Mouse (Mus musculus) heart, postnatal 0 days (tissue): ENCODE results near the gene Scn1b. TPM values are rescaled to one million over a fixed set of nuclear protein-coding genes. Genes with fewer than 3 reads are reported as not detected.

ENCODE experiments used
- ATAC-seq: fragments of 200-750 bp; cut with Nextera tagmentation; 2 replicates; pipeline ENCODE4 v1.8.0; 2017; ENCODE audit warnings: low read depth, moderate number of reproducible peaks, moderate library complexity; ENCODE audit not compliant: insufficient read depth
- DNase-seq: peaks from one replicate; pipeline ENCODE4 v3.0.0-alpha.2; 2016; ENCODE audit warnings: low spot score
- H3K27ac ChIP-seq: fragments of 300-500 bp; sonication (generic); 2 replicates; pipeline ENCODE4 v1.5.1; 2014; ENCODE audit warnings: low read depth, mild to moderate bottlenecking
- H3K27me3 ChIP-seq: fragments of 300-500 bp; sonication (generic); 2 replicates; pipeline ENCODE4 v1.6.1; 2014; ENCODE audit warnings: low read length, mixed read lengths; ENCODE audit not compliant: control insufficient read depth, insufficient read depth
- H3K36me3 ChIP-seq: fragments of 300-500 bp; sonication (generic); replicated peaks from 2 replicates; pipeline ENCODE4 v1.6.1; 2014; ENCODE audit warnings: low read length, mixed read lengths; ENCODE audit not compliant: control insufficient read depth, insufficient read depth
- H3K4me1 ChIP-seq: fragments of 300-500 bp; sonication (generic); 2 replicates; pipeline ENCODE4 v1.6.1; 2014; ENCODE audit warnings: antibody characterized with exemption; ENCODE audit not compliant: control insufficient read depth, insufficient read depth
- H3K4me2 ChIP-seq: fragments of 300-500 bp; sonication (generic); 2 replicates; pipeline ENCODE4 v1.6.1; 2014; ENCODE audit warnings: low read depth, mild to moderate bottlenecking, low read length, moderate library complexity
- H3K4me3 ChIP-seq: fragments of 300-500 bp; sonication (generic); 2 replicates; pipeline ENCODE4 v1.5.1; 2014; ENCODE audit warnings: low read depth, low read length
- H3K9ac ChIP-seq: fragments of 300-500 bp; sonication (generic); replicated peaks from 2 replicates; pipeline ENCODE4 v1.6.1; 2014; ENCODE audit warnings: low read depth, low read length, mixed read lengths
- H3K9me3 ChIP-seq: fragments of 300-500 bp; sonication (generic); replicated peaks from 2 replicates; pipeline ENCODE4 v1.6.1; 2016; ENCODE audit warnings: low read length; ENCODE audit not compliant: control insufficient read depth
- CTCF ChIP-seq: IDR thresholded peaks from 2 replicates; pipeline ENCODE4 v1.5.1; 2016; ENCODE audit warnings: antibody characterized with exemption, control low read depth, low read depth
- EP300 ChIP-seq: IDR thresholded peaks from 2 replicates; pipeline ENCODE4 v1.6.1; 2016; ENCODE audit warnings: antibody characterized with exemption, low read depth
- WGBS: fragments of 180-500 bp; shearing (Covaris S2); extraction: QIAGEN DNeasy Blood & Tissue Kit; methylation state at CpG from one replicate; pipeline ENCODE4 v1.1.7; 2014; 5-methylcytosine and 5-hydroxymethylcytosine counted together
- polyA plus RNA-seq: library from polyadenylated mRNA; unstranded; fragments of >200 nt; fragmentation: Nextera tagmentation; extraction: Ambion mirVana; gene quantifications from 2 replicates; pipeline ENCODE4 v1.2.1, GENCODE M21; 2015
- total RNA-seq: library from RNA; depleted of rRNA; stranded (reverse); fragments of >200 nt; gene quantifications from 2 replicates; pipeline ENCODE4 v1.2.3, GENCODE M21; 2014; ENCODE audit warnings: low replicate concordance

Scn1b gene
- total and polyA plus RNA-seq, 2 experiments from 2014 or later: 4.2 to 4.7 TPM

DNA sequence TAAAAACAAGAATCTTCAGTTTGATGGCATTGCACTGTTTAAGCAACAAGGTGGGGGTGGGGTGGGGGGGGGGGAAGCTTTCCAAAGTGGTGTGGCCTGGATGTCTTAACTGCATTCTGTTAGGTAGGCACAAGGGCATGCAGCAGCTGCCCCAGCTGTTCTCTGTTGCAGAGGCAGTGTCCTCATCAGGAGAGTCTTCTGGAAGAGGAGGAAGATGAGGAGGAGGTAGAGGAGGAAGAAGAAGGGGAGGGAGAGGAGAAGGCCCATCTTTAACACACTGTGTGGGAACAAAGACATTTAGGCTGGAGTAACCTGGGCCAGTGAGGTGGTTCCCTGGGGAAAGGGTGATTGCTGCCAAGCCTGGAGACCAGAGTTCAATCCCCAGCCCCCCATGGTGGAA, 44.7 kb downstream of the Scn1b start:
- Histone ChIP-seq H3K4me3 (no peak overlapping the region), H3K4me2 (no peak overlapping the region), H3K9ac (no peak overlapping the region), H3K4me1 (no peaks in the 10 kb centered on the region; the same call in 1 of the 2 replicates), H3K27ac (no peak overlapping the region), H3K9me3 (no peaks in the 10 kb centered on the region), H3K27me3 (no peaks in the 10 kb centered on the region; the same call in 1 of the 2 replicates), H3K36me3 (no peaks in the 10 kb centered on the region)
- TF ChIP-seq CTCF (no peak), EP300 (no peak)
- no peak for DNase-seq
- no peak for ATAC-seq

DNA sequence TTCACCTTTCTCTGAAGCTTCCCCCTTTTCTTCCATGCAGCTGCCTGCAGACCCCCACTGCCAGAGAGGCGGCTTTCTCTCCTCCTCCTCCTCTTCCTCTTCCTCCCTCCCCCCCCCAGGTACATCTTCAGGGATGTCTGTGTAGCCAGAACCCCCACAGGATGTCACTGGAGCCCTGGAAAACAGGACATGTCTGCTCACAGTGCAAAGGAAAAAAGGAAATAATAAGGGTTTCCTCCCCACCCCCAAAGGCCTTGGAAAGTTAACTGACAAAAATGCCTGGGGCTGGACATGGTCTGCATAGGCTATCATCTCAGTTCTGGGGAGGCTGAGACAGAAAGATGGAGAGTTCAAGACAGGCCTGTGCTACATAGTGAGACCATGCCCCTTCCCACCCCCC, 45.7 kb downstream of the Scn1b start:
- ATAC-seq (no peak), DNase-seq (no peak)
- Histone ChIP-seq H3K4me1 (no peaks in the 10 kb centered on the region; the same call in 1 of the 2 replicates), H3K9me3 (no peaks in the 10 kb centered on the region), H3K27ac (no peak overlapping the region), H3K4me3 (no peak overlapping the region), H3K4me2 (no peak overlapping the region), H3K9ac (no peak overlapping the region), H3K36me3 (no peaks in the 10 kb centered on the region), H3K27me3 (no peaks in the 10 kb centered on the region; the same call in 1 of the 2 replicates)
- WGBS: 31% methylated on average over 1 of the region's 1 CpGs
- TF ChIP-seq CTCF (no peak), EP300 (no peak)

DNA sequence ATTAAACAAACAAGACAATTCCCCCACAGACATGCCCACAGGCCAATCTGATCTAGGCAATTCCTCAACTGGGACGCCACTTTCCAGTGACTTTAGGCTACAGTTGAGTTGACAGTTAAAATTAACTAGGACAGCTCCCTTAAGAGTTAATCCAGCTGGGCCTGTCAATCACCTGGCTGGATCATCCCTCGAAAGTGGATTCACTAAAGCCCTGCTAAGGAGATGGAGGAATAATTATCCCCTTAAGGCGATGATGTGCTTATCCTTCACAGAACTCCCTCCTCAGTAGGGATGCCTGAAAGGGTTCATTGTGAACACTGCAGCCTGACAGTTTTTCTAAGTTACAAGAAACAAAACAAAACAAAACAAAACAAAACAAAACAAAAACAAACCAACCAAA, 46.2 kb downstream of the Scn1b start:
- TF ChIP-seq CTCF (no peak), EP300 (no peak)
- 62% methylated on average over 3 of the region's 3 CpGs for WGBS
- no peaks in the 10 kb centered on the region; the same call in 1 of the 2 replicates for H3K4me1 ChIP-seq
- H3K4me3 ChIP-seq: no peak overlapping the region
- H3K9me3 ChIP-seq: no peaks in the 10 kb centered on the region
- no peaks in the 10 kb centered on the region; the same call in 1 of the 2 replicates for H3K27me3 ChIP-seq
- H3K27ac ChIP-seq: no peak overlapping the region
- H3K9ac ChIP-seq: no peak overlapping the region
- DNase-seq: no peak
- no peak overlapping the region for H3K4me2 ChIP-seq
- no peak for ATAC-seq
- no peaks in the 10 kb centered on the region for H3K36me3 ChIP-seq

DNA sequence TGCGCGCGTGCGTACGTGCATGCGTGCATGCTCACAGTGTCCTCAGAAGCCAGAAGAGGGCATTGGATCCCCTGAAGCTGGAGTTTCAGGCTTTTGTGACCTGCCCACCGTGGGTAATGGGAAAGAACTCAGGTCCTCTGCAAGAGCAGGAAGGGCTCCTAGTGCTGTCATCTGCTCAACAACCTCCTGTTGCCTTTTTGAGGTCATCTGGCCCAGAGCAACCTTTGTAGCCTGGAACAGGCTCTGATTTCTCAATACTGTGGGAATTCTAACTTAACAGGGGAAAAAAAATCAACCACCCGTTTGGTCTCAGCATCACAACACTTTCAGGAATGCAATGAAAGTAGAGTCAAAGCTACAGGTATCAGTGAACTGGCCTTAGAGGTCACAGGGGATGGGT, 47.1 kb downstream of the Scn1b start:
- Histone ChIP-seq H3K27ac (no peak overlapping the region), H3K27me3 (no peaks in the 10 kb centered on the region; the same call in 1 of the 2 replicates), H3K4me1 (no peaks in the 10 kb centered on the region), H3K9ac (no peak overlapping the region), H3K4me2 (no peak overlapping the region), H3K4me3 (no peak overlapping the region), H3K36me3 (no peaks in the 10 kb centered on the region), H3K9me3 (no peaks in the 10 kb centered on the region)
- no peak for ATAC-seq
- no peak for DNase-seq
- no peak for TF ChIP-seq EP300
- no peak for TF ChIP-seq CTCF
- 84% methylated on average over 8 of the region's 8 CpGs for WGBS

DNA sequence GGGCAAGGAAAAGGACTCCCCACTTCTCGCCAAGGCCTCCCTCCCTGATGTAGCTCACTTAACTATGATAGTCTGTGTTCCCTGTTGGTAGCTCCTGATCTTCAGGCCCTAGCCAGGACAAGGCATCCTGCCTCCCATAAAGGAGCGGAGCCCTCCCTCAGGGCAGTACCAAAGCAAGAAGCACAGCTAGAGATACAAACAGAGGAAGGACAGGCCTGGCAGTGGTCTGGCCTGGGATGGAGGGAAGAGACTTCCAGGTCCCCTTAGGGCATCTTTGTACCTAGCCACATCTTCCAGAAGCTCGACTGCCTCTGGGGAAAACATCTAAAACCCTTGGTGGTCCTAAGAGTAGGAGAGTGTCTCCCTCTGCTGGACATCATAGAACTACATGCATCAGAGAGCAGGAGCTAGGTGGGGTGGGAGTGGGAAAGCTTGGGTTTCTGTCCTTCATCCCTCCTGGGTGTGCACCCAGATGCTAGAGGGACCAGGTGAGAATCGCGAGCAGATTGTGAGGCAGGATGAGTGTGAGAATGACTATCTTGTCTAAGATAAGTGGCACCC, 48.8 kb downstream of the Scn1b start:
- Histone ChIP-seq H3K9ac (no peak overlapping the region), H3K36me3 (no peaks in the 10 kb centered on the region), H3K27ac (no peak overlapping the region), H3K27me3 (no peaks in the 10 kb centered on the region; the same call in 1 of the 2 replicates), H3K4me3 (no peak overlapping the region), H3K4me1 (no peaks in the 10 kb centered on the region), H3K4me2 (no peak overlapping the region), H3K9me3 (no peaks in the 10 kb centered on the region)
- 40% methylated on average over 5 of the region's 5 CpGs for WGBS
- ATAC-seq (no peak), DNase-seq (peak; percentile 41)
- no peak for TF ChIP-seq EP300
- peak; percentile 92 for TF ChIP-seq CTCF

DNA sequence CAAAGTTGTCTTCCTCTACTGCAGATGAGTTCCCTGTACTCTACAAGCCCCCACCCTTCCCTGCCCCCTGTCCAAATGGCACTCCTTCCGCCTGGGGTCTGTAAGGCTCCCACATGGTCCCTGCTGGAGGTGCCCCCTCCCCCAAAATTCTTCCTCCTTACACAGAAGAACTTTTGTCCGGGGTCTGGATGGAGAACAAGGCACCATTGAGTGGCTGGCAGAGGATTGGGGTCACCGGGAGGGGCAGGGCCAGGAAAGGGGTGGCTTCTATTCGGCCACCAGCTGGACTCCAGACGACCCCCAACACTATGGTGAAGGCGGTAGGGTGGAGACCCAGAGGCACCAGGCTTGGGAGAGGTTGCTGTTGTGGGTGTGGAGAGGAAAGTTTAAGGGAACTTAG, 49.3 kb downstream of the Scn1b start:
- no peak for TF ChIP-seq EP300
- TF ChIP-seq CTCF: no peak
- H3K4me2 ChIP-seq: no peak overlapping the region
- no peak overlapping the region for H3K27ac ChIP-seq
- ATAC-seq (no peak), DNase-seq (no peak)
- 56% methylated on average over 6 of the region's 6 CpGs for WGBS
- H3K4me3 ChIP-seq: no peak overlapping the region
- no peaks in the 10 kb centered on the region for H3K9me3 ChIP-seq
- no peaks in the 10 kb centered on the region for H3K4me1 ChIP-seq
- H3K36me3 ChIP-seq: no peaks in the 10 kb centered on the region
- H3K9ac ChIP-seq: no peak overlapping the region
- H3K27me3 ChIP-seq: no peaks in the 10 kb centered on the region; the same call in 1 of the 2 replicates
